Mouse (Mus musculus) left cerebral cortex, postnatal 4 days (tissue): Measurements from ENCODE around the gene Kdf1. TPM values are rescaled to one million over a fixed set of nuclear protein-coding genes. Genes with fewer than 3 reads are reported as not detected.
"Not testable (repeated sequence)": the region's sequence is repeated elsewhere in the genome, so short reads cannot be mapped to it uniquely, and the experiment has no call there.

Experiments
- DNase-seq: peaks from one replicate; pipeline ENCODE4 v3.0.0-alpha.2; 2022
- intact Hi-C: fragments of 180-260 bp; cut with DNase I; formaldehyde crosslinking; loops from one replicate; pipeline ENCODE4 v1.15.1; 2025
- total RNA-seq, 2 experiments: library from RNA; stranded (reverse); gene quantifications; 2 replicates each; pipeline ENCODE4 v1.2.3; 2021

Gene Kdf1
- total RNA-seq, 2 experiments from 2014 or later: 0.46 TPM; not detected in 1

DNA sequence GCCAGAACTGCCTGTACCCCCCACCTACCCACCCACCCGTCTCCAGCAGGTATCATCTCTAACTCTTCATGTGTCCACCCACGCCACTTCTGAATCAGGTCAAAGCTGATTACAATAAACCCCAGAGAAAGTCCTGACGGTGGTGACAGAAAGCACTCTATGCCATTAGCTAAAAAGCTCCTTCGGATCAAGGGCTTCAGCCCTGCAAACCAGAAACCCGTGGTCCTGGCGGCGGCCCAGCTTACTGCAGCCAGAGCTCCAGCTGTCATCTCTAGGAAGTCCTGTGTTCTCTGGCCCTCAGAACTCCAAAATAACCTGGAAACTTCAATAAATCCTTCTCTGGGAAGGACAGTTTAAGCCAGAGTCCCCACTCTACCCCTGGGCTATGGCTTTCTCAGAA lies 23.1 kb upstream of the Kdf1 start:
- intact Hi-C loops: no loop called here
- peak; percentile 80 for DNase-seq

DNA sequence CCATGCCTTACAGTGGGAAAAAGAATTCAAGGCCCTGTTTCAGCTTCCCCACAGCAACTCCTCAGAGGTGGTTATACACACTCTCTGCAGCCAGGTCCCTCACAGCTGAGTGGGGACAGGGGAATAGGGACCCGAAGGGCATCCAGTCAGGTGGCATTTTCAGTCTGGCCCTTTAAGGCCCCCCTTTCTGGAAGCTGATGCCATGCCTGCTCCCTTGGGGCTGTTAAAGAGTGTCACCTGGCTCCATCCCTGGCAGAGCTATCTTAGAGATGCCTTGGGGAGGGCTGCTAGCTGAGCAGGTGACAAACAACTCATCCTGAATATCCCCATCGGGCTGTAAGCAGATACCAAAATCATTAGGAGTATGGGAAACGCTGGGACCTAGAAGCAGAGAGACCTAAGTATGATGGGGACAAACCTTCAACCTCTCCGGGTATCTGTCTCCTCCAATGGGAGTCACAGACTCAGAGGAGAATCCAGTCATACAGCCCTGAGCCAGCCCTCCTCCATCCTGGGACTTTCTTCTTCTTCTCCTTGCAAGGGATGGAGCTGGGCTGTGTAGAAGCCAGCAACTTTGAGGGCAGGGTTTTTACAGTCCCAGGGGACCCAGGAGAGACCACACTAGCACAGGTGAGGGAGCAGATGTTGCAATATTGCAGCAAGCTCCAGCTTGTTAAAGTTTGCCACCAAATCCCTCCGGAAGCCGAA lies 21.9 kb upstream of the Kdf1 start:
- intact Hi-C loops: no loop called here
- no peak for DNase-seq

DNA sequence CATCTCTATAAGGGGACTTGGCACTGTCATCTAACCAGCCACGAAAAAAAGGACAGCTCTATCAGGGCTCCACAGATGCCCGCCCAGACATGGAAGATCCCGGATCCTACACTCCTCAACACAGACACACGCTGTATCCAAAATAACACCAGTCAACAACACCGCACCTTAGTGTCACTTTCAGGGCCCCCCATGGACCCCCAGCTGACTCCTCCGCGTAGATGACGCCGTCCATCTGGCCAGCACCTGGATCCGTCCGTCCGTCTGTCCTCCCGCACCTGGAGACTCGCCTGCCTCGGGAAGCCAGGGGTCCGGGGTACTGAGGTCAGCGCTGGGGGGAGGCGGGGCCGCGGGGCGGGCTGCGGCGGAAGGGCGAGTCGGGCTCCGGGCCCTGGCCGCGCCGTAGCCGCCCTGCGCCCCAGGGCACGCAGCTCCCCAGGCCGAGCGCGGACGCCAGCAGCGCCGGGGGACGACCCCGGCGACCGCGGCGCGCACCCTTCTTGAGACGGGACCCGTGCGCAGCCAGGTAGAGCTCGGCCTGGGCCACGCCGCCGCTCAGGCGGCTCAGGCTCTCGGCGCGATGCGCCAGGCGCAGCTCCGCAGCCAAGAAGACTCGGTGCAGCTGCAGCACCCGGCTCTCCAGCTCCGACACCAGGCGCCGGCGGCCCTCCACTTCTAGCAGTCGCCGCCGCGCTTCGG lies 21.2 kb upstream of the Kdf1 start:
- no peak for DNase-seq
- intact Hi-C loops: no loop called here

DNA sequence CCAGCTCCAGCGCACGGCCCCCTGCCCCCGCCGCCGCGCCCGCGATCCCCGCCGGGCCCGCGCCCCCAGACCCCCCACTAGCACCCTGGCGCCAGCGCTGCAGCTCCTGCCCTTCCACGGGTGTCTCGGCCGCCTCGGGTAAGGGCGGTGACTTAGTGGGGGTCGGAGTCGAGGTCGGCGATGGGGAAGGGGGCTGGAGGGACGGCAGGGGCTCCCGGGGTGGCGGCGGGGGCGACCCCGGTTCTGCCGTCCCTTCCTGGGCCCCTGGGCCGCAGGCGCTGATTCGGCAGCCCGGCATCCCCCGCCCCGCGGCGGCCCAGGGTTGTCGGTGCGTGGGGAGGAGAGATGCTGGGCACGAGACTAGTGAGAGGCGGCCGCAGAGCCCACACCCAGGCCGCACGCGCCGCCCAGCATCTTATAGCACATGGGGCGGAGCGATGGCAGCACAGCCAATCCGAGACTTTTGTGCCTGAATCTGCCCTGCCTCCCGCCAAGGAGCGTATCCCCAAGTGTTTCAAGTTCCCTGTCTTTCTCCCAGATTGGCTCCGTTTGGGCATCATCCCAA lies 20.5 kb upstream of the Kdf1 start, which contains the start of gene Trnp1:
Trnp1 (minus strand) TSS at position 391 of the 565 bp plus-strand sequence.
- DNase-seq: peak; percentile 82
- intact Hi-C loops: no loop called here

DNA sequence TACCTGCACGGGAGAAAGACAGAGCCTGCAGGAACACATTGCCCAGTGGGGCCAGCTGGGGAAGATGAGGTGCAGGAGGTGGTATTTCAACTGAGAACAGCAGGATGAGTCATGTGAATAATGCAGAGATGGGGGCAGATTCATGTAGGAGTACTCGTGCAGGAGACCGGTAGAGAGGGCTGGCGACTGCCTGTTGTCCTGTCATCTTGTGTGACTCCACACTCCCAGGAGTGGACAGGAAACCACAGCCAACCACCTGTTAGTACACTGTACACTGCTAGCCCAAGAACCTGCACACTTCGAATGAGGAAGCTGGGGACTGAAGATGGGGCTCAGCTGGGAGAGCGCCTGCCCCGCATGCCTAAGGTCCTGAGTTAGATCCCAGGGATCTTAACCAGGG lies 17.2 kb upstream of the Kdf1 start:
- intact Hi-C loops: no loop called here
- no peak for DNase-seq

DNA sequence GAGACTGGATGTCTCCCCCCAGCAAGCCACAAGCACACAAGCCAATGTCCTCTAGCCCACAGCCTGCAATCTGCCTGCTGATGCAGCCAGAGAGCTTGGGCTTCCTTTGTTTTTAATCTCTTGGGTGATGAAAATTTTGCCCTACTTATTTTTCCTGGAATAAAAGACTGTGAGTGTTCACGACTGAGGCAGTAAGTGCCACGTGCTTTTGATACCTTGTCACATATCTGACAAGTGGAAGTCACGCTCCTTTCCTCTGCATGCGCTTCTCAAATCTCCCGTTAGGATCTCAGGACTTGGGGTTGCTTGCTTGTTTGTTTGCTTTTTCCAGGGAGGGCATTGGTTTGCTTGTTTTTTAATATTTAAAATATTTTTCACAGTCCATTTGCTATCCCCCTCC lies 14.5 kb upstream of the Kdf1 start:
- intact Hi-C loops: no loop called here

DNA sequence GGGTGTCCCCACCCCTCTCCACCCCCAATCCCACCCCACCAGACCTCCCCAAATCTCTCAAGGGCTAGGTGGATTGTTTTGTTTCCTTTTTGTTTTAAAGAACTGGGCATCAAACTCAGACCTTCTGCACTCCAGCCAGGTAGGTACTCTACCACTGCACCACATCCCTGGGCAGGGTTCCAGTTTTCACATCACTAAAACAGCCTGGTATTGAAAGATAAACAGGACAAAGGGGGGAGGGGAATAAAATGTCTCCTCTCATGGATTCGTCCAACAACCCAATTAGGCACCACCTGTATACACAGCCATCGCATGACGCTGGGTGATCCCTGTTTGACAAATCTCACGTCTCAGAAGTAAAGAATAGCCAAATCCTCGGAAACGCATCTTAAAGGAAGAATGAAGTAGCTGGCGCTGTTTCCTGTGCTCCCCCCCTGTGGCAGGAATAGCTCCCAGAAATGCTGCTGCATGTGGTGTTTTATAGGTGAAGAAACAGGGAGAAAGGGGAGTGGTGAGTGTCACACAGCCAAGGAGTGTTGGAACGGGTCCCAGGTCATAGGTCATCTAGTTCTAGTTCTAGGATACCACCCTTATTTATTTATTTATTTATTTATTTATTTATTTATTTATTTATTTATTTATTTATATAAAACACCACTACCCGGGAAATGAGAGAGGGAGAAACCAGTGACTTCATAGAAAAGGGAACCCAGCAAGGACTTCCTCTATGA lies 13.8 kb upstream of the Kdf1 start:
- no peak for DNase-seq

More for the DNA sequence above, 14.5 kb upstream of the Kdf1 start:
- no peak for DNase-seq

DNA sequence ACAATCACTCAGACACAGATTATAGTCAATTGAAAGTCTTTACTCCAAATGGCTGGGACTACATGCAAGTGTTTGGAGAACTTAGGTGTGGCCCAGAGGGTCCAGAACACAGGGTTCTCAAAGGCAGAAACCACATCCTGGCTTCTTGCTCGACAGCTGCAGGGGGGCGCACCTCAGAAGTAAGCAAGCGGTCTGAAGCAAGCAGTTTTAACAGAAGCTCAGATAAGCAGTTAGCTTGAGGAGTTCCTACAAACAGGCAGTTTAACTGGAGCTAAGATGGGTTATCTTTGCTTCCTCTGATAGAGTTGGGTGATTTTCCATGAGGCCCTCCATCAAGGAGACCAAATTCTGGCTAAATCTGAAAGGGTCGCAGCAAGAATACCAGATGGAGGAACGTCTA lies 12.2 kb upstream of the Kdf1 start:
- intact Hi-C loops: no loop called here
- DNase-seq: no peak

More for the DNA sequence above, 13.8 kb upstream of the Kdf1 start:
- intact Hi-C loops: no loop called here

DNA sequence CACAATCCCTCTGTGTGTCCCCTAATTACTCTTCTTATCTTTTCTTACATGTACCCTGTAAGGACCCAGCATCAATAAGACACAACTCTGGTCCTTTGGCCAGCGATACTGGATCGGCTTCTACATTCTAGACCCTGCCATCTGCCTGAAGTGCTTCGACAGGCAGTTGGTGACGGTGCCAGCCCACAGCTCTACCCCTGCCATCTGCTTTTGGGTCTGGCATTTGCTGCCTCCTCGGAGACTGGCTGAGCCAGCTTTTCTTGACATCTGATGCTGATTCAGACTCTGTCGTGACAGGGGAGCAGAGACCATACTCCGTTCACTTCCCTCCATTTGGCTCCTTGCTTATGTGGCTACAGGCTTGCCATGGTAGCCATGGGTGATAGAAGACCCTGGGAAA lies 9.8 kb upstream of the Kdf1 start:
- intact Hi-C loops: no loop called here
- peak; percentile 91 for DNase-seq

DNA sequence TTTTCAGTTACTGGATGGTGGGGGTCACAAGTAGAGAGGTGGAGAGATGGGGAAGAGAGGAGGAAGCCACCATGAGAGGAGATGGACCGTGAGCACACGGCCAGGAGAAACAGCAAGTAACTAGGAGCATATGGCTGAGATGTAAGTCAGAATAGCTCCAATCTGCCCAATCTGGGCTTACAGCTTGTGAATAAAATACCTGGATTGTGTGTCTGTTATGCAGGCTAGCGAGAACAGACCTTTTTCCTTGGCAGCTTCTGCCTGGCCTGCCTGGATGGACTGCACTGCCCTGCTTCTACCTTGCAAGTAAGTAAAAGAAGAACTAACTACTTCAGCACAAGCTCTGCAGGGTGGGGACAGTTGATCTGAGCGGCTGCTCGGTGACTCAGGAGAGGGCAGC lies 7.7 kb upstream of the Kdf1 start:
- intact Hi-C loops: no loop called here

DNA sequence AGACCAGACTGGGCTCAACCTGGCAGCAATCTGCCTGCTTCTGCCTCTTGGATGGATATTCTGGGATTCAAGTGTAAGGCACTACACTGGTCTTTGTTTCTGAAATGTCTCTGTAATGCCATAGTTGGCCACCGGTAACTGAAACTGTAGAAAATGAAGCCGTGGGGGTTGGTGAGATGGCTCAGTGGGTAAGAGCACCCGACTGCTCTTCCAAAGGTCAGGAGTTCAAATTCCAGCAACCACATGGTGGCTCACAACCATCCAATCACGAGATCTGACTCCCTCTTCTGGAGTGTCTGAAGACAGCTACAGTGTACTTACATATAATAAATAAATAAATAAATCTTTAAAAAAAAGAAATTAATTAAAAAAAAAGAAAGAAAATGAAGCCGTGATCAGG lies 6.3 kb upstream of the Kdf1 start:
- intact Hi-C loops, DNase-seq: not testable (repeated sequence)

More for the DNA sequence above, 7.7 kb upstream of the Kdf1 start:
- no peak for DNase-seq

DNA sequence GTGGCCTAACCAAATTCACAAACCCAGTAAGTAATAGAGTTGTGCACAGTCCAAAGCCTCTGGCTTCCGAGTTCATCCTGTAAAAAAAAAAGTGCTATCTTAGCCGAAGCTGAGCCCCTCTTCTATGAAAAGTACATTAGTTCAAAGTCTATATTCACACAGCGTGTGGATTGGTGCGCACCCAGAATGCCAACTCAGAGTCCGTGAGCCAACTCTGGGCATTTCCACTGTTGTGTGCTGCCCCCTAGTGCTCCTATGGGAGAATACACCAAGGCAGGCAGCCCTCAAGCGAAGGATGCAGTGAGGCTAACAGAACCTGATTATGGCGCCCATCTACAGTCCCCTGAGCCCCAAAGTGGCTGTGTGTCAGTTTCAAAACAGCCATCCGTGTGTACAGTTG lies 5.8 kb upstream of the Kdf1 start:
- intact Hi-C loops: no loop called here
- peak; percentile 80 for DNase-seq

DNA sequence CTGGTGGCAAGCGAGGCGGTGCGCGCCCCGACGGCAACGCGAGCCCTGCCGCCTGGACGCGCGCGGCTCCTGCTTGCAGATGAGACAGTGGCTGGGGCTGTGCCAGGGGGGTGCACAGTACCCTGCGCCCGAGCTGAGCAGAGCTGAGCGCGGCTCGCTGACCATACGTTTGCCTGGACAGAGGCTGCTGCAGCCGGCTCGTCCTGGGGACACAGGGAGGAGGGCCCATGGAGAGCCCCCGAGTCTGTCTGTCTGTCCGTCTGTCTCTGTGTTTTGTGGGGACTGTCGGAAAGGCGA lies 554 bp downstream of the Kdf1 start:
- intact Hi-C loops: no loop called here
- no peak for DNase-seq

DNA sequence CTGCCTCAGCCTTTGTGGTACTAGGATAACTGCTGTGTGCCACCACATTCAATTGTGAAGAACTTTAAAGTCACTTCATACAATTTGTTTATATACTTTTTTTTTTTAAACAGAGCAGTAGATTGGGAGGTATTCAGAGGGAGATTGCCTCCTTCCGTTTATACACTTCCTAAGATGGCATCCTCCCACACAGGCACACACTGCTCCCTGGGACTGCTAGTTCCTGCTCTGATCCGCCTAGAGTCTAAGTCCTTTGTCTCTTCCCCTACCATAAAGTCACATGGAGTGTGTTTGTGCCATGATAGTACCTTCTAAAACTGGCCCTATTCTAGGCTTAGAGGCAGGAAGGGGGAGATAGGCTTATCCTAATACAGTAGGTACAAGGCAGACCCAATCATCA lies 2.7 kb downstream of the Kdf1 start:
- DNase-seq: no peak
- intact Hi-C loops: no loop called here

DNA sequence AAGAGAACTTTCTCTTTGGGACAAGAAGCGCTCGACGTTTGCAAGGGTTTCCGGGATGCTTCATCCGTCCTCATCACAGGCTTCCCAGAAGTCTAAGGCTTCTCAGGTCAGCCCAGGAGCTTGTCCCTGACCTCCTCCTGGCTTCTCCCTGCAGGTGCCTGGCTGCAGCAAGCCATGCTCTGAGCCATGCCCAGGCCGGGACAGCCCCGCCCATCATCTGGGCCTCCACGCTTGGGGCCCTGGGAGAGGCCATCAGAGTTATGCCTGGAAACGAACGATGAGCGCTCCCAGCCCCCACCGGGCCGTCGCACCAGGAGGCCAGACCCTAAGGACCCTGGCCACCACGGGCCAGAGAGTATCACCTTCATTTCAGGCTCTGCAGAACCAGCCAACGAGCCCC lies 9.0 kb downstream of the Kdf1 start:
- intact Hi-C loops: no loop called here
- DNase-seq: no peak

DNA sequence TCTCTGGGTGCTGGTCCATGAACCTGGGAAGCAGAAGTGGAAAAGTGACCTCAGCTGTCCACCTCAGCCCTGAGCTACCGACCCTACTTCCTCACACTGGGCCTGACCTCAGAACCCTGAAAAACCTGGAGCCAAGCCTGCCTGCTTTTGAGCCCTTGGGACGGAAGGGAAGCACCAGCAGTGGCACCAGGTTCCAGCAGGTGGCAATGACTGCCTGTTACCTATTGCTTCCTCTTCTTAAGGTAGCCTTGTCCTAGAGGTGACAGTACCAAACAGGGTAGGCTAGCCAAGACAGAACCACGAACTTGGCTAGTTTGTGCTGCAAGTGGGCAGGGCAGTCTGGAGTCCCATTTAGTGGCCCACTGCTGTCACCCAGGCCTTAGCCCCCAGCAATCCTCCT lies 14.0 kb downstream of the Kdf1 start:
- intact Hi-C loops: no loop called here
- DNase-seq: no peak

DNA sequence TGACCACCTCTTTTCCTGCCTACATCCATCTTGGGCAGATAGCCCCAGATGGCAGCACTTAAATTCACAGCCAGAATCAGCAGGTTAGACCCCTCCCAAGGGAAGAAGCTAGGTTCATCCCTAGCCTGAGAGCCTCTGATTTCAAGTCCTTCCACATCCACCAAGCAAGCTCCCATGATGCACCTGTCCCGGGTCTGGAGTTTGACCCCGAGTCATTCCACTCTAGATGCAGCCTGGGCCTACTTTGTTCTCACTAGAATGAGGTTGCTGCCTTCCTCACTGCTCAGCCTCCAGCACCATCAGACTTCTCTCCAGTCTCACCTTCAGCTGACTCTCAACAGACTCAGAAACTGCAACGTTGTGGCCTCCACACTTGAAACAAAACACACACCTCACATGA lies 17.3 kb downstream of the Kdf1 start:
- no peak for DNase-seq
- intact Hi-C loops: no loop called here

DNA sequence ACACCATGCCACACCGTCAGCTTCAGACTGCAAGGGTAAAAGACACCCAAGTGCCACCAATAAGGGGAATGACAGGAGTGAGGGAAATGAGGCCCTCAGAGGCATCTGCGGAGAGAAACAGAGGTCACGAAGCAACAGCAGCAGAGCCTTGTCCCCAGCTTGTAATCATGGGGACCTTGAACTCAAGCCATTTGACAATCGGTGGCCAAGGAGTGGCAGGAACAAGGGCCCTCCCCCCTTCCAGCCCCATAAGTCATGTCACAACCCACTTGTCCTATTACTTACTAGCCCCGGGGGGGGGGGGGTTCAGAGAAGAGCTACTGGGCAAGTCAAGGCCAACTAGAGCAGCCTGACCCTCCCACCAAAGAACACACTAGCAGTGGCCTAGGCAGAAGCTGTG lies 17.9 kb downstream of the Kdf1 start:
- no peak for DNase-seq
- intact Hi-C loops: no loop called here

DNA sequence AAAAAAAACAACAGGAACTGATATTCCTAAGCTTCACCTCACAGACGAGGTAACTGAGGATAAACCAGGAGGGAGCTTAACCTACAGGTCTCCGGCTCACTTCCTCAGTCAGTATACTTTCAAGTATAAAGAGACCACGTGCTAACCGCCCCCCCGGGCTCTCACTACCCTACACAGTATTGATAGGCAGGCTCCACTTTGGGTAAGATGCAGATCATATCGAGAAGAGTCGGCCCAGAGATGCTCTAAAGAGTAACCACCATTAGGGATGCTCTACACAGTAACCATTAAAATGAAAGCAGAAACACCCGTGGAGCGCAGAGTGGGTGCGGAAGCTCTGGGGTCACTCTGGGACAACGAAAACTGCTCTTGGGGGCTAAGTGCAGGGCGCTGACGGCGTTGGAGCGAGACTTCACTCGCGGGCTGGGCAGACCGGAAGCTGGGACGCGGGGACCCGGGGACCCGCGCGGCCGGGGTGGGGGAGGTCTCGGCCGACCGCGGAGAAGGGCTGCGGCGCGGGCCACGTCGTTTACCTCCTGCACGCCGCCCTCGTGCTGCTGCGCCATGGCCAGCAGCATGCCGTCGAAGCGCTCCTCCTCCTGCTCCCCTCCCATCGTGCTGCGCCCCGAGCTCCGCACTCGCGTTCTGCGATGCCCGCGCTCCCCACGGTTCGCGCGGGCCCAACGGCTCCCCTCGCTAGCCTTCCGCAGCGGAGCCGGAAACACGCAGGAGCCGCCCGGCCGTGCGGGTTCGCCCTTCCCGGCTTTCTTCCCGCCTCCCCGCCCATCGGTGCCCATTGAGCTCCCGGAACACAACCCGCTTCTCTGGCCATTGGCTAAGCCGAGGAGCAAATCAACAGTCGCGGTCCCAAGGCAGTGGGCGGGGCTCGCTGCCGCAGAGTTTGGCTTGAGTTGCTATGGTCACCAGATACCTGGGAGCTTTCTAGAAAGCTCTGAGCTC lies 26.8 kb downstream of the Kdf1 start, which contains the start of gene Nudc:
Nudc (minus strand) TSS at position 725 of the 960 bp plus-strand sequence.
- intact Hi-C loops: no loop called here
- peak; percentile 96 for DNase-seq

DNA sequence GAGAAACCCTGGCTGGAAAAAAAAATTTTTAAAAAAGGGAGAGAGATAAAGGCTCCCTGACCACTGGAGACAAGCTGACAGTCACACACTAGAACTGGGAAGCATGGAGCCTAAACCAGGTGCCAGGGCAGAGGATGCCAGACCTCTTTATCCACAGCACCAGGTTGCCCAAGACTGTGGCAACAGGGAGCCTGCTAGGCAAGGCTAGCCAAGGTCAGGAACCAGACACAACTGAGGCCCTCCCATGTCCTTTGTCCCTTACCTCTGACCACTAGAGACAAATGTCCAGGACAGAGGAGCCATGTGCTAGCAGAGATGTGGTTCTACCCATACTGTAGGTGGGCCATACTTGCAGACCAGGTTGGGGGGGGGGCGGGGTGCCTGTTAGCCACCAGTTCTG lies 33.3 kb downstream of the Kdf1 start:
- DNase-seq: no peak
- intact Hi-C loops: no loop called here
